Mouse (Mus musculus) retina, embryonic 14.5 days (tissue): ENCODE results near the gene Rnf13.
A peak's percentile ranks its signal among the peaks of the same experiment; 100 is the strongest.

Source experiments
- DNase-seq: peaks from one replicate; pipeline ENCODE4 v3.0.0-alpha.2; 2015; ENCODE audit warnings: low spot score

Rnf13 gene

DNA sequence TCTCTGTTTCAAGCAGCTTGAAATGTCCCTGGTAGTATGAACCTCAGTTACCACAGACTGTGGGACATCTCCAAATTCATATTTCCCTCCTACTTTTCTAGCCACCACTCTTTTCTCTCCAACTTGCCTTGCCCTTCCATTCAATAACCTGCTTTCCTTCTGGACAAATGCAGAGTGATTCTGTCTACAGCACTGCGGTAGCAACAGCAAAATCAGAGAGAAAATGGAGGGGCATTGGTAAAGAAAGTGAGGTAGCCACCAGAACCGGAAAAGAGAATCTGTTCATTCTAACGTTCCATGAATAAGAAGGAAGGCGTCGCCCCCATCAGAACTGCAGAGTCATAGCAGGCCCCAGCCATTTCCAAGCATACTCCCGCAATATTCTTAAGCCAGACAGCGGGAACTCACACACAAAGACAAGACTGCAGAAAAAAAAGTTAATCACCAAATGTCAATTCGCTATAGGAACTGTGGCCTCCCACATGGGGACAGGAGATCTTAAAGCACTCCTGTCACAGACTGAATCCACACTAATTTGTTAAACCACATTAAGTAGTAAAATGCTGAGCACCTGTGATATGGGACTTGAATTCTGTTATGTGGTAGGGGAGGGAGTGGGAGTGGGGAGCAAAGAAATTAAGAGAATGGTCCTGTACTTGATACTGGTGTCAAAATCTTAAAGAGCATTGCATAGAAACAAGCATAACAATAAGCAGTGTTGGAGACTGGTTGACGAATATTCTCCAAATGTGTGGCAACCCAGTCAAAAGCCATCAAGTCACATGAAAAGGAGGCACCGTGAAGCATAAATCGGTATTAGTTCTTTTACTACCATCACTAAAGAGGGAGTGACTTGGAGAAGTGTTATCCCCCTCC, 110.2 kb downstream of the Rnf13 start:
- peak; percentile 47 for DNase-seq

DNA sequence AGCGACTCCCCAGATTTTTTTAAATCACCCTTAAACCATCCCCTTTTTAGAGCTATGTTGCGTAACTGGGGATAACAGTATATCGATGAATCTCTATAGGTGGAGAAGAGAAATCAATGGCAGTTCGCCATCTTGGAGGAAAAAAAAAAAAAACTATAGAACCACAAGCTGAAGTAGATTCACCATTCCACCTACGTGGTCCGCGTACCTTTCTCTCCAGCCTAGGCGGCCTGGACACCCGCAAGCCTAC, 110.7 kb downstream of the Rnf13 start:
- DNase-seq: no peak

DNA sequence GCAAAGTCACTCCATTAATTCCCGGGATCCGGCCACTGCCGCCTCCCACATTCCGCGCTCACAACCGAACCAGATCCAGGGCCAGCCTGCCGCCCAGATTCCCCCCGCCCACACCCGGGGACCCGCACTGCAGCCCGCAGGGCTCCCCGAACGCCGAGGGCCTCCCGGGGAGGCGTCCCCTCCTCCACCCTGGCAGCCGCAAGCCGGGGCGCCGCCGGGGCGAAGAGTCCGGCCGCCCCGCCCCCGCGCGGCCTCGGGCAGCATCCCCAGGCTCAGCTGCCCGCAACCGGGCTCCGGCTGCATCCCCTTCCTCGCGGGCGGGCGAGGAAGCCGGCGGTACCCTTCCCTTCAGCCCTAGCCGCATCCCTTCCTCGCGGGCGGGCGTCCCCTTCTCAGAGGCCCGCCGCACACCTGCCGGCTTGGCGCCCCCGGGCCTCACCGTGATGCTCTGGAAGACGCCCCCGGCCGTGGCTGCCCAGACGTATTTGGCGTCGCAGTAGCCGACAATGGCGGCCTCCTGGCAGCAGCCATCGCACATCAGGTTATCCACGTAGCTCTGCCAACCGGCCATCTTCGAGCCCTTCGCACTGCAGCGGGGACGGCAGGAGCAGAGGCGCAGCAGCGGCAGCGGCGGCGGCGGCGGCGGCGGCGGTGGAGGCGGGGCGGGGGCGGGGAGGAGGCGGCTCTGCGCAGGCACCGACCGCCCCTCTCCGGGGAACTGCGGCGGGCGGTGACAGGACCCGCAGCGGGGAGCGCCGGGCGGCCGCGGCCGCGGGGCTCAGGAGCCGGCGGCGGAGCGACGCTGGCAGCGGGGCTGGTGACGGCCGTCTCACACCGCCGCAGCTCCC, 111.3 kb downstream of the Rnf13 start:
- DNase-seq: peak; percentile 67

DNA sequence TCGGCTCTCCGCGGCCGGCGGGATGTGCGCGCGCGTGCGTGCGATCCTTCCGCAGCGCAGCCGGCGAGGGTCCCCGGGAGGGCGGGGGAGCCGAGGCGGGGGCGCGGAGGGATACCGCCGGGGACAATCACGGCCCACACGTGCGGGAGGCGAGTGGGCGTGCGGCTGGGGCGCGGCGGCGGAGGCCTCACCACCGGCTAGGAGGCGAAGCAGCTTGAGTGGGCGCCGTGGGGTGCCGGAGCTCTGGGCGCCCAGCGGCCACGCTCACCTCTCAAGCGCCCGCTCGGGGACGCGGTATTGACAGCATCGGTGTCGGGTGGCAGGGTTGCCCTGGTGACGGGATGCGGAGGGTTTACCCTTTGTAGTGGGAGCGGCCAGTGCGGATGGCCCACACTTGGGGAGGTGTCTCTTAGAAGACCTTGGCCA, 111.9 kb downstream of the Rnf13 start, which contains the start of gene Pfn2:
Gene Pfn2 (minus strand): TSS at position 320 of the 426 bp plus-strand sequence.
- DNase-seq: peak; percentile 87

DNA sequence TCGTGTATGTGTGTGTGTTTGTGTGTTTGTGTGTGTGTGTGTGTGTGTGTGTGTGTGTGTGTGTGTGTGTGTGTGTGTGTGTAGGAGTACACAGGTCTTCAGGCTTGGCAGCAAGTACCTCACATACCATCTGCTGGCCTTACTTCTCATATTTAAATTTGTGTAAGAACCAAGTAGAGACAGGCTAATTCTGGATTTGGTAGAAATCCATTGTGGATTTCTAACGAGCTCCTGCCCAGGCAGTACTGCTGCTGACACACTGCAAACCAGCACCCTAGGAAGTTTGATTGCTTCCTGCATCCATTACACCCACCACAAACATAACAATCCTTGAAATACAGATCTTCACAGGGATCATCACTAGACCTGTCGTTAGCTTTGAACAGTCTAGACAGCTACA, 147.1 kb downstream of the Rnf13 start:
- no peak for DNase-seq
